8 mouse cellular contexts compared by ENCODE assay signal in genomic region chr11:117872861-117873608, GRCm38 (mm10). TPM values are rescaled to one million over a fixed set of nuclear protein-coding genes. Genes with fewer than 3 reads are reported as not detected.
DNase-seq lines count a peak whose midpoint lies in the region; ATAC-seq and TF ChIP-seq lines count a peak whose summit lies in the region.

Tha1 (minus strand) TSS chr11:117873481.

- peak within 1 kb of the TSS; percentile 98 for H3K4me2 ChIP-seq in forebrain, embryonic 13.5 days
- peak within 1 kb of the TSS; percentile 90 for H3K4me2 ChIP-seq in heart, postnatal 0 days (ENCODE audit: low read depth, low read length)
- H3K4me2 ChIP-seq in liver, embryonic 13.5 days = peak within 1 kb of the TSS; percentile 74

- peak within 1 kb of the TSS; percentile 83 for H3K9ac ChIP-seq in forebrain, embryonic 13.5 days
- peak within 1 kb of the TSS; percentile 54 for H3K9ac ChIP-seq in heart, postnatal 0 days (replicated peaks; ENCODE audit: low read depth, low read length)
- peak within 1 kb of the TSS; percentile 61 for H3K9ac ChIP-seq in liver, embryonic 13.5 days

- TF ChIP-seq EP300 in heart, postnatal 0 days (IDR thresholded peaks at IDR 0.05; ENCODE audit: low read depth) = no peak

- no peak for TF ChIP-seq POLR2A in brain, embryonic 14.5 days (IDR thresholded peaks at IDR 0.05; ENCODE audit: borderline replicate concordance, extremely low read depth, insufficient read depth, insufficient read length, poor library complexity, severe bottlenecking)

- H3K9me3 ChIP-seq in forebrain, embryonic 13.5 days (replicated peaks) = no peaks in the 10 kb centered on the region
- H3K9me3 ChIP-seq in heart, postnatal 0 days (replicated peaks; ENCODE audit: control insufficient read depth, low read length) = no peaks in the 10 kb centered on the region
- H3K9me3 ChIP-seq in liver, embryonic 13.5 days (replicated peaks) = no peaks in the 10 kb centered on the region

- peak; percentile 72 for ATAC-seq in forebrain, embryonic 13.5 days
- peak; percentile 83 for ATAC-seq in heart, postnatal 0 days (ENCODE audit: insufficient read depth, low read depth)
- peak; percentile 50 for ATAC-seq in liver, embryonic 13.5 days (ENCODE audit: low read depth)

- H3K4me1 ChIP-seq in forebrain, embryonic 13.5 days = peaks cover 26% of the 10 kb centered on the region
- peaks cover 17% of the 10 kb centered on the region for H3K4me1 ChIP-seq in heart, postnatal 0 days (ENCODE audit: control insufficient read depth, insufficient read depth)
- H3K4me1 ChIP-seq in liver, embryonic 13.5 days (replicated peaks) = peaks cover 43% of the 10 kb centered on the region

- DNase-seq in CD8-positive naive resting alpha-beta T cell, adult 2 months (ENCODE audit: low read depth in 2 of 2, low spot score in 2 of 2) = peak; percentile 27 to 30
- peak; percentile 88 for DNase-seq in brain, embryonic 14.5 days (ENCODE audit: low read depth)
- peak; percentile 90 for DNase-seq in heart, postnatal 0 days (ENCODE audit: low spot score)
- DNase-seq in kidney, postnatal 36 days = peak; percentile 91 to 92
- DNase-seq in liver, embryonic 13.5 days = no peak
- DNase-seq in naive thymus-derived CD4-positive, alpha-beta T cell, adult 2 months (ENCODE audit: low read depth) = peak; percentile 57
- DNase-seq in thymus, adult 18-20 months = peak; percentile 54 to 58

- WGBS in forebrain, embryonic 13.5 days = 1% methylated on average over 51 of the region's 51 CpGs
- 1% methylated on average over 51 of the region's 51 CpGs for WGBS in heart, postnatal 0 days
- 2% methylated on average over 51 of the region's 51 CpGs for WGBS in liver, embryonic 13.5 days (ENCODE audit: insufficient replicate concordance)

- peak within 1 kb of the TSS; percentile 80 for H3K4me3 ChIP-seq in forebrain, embryonic 13.5 days
- H3K4me3 ChIP-seq in heart, postnatal 0 days (ENCODE audit: low read depth, low read length) = peak within 1 kb of the TSS; percentile 66
- peak within 1 kb of the TSS; percentile 62 for H3K4me3 ChIP-seq in liver, embryonic 13.5 days (replicated peaks)

- no peaks in the 10 kb centered on the region for H3K36me3 ChIP-seq in forebrain, embryonic 13.5 days (ENCODE audit: poor library complexity, severe bottlenecking)
- no peaks in the 10 kb centered on the region for H3K36me3 ChIP-seq in heart, postnatal 0 days (replicated peaks; ENCODE audit: control insufficient read depth, insufficient read depth, low read length)
- H3K36me3 ChIP-seq in liver, embryonic 13.5 days = no peaks in the 10 kb centered on the region

- TF ChIP-seq CTCF in brain, embryonic 14.5 days (IDR thresholded peaks at IDR 0.05; ENCODE audit: borderline replicate concordance, extremely low read depth, insufficient read depth, insufficient read length) = no peak
- TF ChIP-seq CTCF in heart, postnatal 0 days (IDR thresholded peaks at IDR 0.05; ENCODE audit: low read depth) = no peak

- peaks cover 19% of the 10 kb centered on the region; the same call in 1 of the 2 replicates for H3K27me3 ChIP-seq in forebrain, embryonic 13.5 days
- no peaks in the 10 kb centered on the region for H3K27me3 ChIP-seq in heart, postnatal 0 days (ENCODE audit: control insufficient read depth, insufficient read depth, low read length)
- H3K27me3 ChIP-seq in liver, embryonic 13.5 days = peaks cover 31% of the 10 kb centered on the region

- no peak within 1 kb of the TSS for H3K27ac ChIP-seq in forebrain, embryonic 13.5 days
- H3K27ac ChIP-seq in heart, postnatal 0 days (ENCODE audit: low read depth) = peak within 1 kb of the TSS; percentile 75
- H3K27ac ChIP-seq in liver, embryonic 13.5 days = no peak within 1 kb of the TSS

RNA-seq across cellular contexts. Expression of gene Tha1, which starts in this region (rescaled TPM):
- 5.5 and 5.6 TPM in 2 replicates for polyA plus RNA-seq in brain, embryonic 14.5 days (2012; rRNA removed)
- 2.3 and 2.5 TPM in 2 replicates for polyA plus RNA-seq in forebrain, embryonic 13.5 days (2015; fragmentation: Nextera tagmentation; extraction: Ambion mirVana)
- 7.4 and 7.8 TPM in 2 replicates for total RNA-seq in heart, postnatal 0 days (2014; rRNA removed; ENCODE audit: low replicate concordance)
- 9.4 and 9.5 TPM in 2 replicates for polyA plus RNA-seq in heart, postnatal 0 days (2015; fragmentation: Nextera tagmentation; extraction: Ambion mirVana)
- polyA plus RNA-seq in liver, embryonic 13.5 days (2015; fragmentation: Nextera tagmentation; extraction: Ambion mirVana) = 1.4 and 1.9 TPM in 2 replicates
